Mouse (Mus musculus) CD8-positive naive resting alpha-beta T cell, adult 2 months (primary cell): ENCODE measurements around the gene Lasp1.
A peak's percentile ranks its signal among the peaks of the same experiment; 100 is the strongest.

ENCODE experiments used
- DNase-seq, 2 experiments: peaks; one replicate each; pipeline ENCODE4 v3.0.0; 2022; ENCODE audit warnings: low read depth in 2 of 2, low spot score in 2 of 2

Lasp1 gene

DNA sequence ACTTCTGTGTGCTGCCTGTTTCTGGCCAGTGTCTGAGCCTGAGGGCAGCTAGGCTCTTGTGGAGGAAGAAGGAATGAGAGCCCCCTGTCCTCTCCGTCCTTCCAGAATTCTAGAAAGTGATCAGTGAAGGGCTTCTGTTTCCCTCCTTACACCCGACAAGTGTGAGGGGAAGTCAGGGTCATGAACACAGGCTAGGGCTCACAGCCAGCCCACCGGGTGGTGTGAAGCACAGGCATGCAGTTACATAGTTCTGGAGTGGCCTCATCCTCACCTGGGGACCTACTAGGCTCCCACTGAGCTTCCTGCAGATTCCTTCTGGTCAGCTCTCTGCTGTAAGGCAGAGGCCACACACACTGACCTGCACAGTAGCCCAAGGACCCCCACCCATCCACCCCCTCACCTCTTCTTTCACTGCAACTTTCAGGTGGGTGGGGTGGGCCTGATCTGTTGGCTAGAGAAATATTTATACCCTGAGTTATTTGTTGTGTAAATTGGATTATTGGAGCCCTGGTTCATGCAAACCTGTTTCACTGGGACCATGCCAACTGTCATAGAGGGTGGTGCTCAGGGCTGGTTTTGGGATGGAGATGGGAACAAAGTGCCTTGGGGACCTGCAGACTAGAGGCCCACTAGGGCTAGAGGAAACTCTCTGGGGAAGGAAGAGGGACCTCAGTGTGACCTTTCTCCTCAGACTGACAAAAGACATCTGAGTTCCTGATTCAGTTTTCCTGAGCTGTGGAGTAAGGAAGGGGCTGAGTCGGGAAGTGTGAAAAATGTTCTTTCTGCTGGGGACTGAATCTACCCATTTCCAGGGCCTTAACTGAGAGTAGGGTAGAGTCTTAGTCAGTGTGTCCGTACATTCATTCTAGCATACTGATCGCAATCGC lies 10.7 kb downstream of the Lasp1 start:
- no peak for DNase-seq

DNA sequence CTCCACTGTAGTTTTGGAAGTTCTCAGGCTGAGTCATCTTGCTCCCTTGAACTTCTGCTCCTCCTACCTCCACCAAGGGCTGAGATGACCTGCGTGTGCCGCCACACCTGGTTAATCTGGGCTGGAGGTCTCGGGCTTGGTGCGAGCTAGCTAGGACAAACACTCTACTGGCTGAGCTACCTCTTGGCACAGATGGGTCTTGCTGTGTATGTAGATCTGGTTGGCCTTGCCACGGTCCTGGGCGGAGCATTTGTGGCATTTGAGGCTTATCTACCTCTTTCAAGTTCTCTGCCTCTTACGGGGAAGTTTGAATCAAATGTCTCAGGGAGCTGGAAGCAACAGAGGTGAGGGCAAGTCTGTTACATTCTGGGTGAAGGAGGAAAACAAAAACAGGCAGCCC lies 11.6 kb downstream of the Lasp1 start:
- DNase-seq: peak; percentile 63 to 73

DNA sequence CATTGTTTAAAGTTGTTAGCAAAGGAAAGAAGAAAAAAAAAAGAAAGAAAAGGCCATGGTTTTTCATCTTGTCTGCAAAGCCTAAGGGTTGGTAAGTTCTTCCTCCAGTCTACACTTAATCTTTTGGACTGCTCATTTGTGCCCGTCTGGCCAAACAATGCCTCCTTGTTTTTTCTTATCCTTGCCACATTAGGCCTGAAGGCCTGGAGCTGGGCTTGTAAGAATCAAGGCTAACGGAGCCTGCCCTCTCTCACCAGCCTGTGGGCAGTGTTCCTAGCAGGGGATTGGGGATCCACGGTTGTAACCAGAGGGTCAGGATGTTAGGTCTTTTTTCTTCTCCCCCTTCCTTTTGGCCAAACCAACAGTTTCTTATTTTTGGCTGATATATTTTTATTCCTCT lies 12.2 kb downstream of the Lasp1 start:
- no peak for DNase-seq

DNA sequence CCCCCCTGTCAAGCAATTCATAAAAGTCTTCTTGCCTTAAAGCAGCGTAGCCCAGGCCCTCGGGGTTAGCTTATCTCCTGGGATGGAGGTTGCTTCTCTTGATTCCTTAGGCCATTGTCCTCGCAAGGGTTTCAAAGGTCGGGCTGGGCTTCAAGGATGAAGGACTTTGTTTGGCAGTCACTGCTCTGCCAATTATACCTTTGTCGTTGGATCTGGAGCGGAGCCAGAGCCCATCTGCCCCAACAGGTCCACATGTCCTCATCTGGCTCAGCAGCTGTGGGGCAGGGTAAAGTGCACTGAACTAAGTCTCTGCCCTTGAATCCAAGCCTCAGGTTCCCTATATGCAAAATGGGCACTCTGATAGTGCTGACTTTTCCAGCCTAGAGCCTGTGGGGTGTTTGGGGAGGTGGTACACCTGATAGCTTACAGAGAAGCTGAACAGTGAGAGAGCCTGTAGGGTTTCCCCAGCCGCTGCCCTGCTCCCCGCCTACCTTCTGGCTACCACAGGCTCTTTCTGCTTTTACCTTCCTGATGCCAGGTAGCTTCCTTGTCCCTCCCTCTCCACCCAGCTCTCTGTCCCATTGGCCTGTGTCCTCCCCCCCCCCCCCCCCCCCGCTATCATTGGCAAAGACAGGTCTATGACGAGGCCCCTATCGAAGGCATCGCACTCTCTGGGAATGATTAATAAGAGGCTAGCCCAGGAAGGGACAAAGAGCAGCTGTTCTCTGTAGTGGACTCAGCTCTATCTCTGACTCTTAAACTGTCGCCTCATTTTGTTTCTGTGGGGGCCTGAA lies 13.0 kb downstream of the Lasp1 start:
- DNase-seq: no peak

DNA sequence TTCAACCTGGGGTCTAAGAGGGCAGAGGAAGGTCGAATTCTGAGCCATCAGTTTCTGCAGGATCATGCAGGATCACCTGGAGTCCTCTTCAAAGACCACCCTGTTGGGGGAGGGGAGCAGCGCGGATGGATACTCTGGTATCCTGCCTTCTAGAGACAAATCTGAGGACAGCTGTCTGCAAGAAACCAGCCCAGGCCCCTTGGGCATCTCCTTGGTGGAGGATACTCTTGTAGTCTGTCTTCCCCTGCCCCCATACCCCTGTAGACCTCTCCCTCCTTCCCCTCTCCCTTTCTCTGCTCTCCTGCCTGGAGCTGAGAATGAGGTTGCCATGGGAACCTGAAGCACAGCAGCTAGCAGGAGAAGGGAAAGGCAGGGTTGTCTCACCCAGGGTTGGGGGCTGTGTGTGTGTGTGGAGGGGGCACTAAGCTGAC lies 13.7 kb downstream of the Lasp1 start:
- no peak for DNase-seq

DNA sequence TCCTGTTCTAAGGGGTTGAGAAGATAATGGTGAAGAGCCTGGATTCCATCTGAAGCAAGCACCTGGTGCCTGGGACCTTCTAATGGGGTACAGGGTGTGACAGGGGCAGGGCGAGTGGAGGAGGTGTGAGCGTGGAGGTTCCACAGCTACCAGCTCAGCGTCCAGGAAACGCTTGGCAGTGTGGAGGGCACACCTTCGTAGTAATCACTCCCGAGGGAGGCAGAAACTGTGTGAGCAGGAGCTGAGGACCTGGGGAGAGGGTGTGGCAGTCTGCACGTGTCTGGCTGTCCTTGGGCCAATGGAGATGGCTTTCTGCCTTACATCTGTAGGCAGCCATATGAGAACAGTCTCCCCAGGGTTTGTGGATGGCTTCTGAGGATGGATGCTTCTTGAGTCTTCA lies 14.3 kb downstream of the Lasp1 start:
- no peak for DNase-seq

DNA sequence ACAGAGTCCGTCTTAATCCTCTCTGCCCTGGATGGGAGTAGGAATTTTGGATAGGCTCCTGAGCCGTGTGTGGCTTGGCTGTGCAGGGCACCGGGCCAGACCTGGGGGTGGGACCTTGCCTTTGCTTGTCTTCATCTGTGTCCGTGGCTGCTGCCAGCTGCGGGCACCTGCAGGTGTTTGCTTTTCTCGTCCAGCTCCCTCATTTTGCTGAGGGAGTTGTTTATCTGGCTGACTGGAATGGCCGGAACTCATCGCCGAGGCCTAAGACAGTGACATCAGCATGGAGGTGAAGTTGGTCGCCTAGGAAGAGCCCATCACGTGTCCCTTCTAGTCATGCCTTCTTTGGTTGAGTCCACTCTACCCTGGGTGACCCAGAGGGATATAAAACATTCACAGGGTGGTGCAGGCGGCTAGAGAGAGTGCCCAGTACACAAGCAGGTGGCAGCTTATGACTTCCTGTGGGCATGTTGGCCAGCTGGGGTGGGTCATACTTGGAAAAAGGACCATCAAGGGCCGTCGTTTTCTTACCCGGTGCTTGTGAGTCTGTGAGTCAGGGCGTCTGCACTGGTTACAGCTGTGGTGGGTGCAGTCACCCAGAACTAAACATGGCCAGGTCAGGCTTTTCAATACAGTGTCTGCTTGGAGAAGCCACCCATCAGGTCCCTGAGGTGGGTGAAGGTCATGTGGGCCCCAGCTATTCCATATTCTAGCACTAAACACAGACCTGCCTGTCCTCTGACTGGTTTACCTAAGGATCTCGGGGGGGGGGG lies 15.1 kb downstream of the Lasp1 start:
- no peak for DNase-seq

DNA sequence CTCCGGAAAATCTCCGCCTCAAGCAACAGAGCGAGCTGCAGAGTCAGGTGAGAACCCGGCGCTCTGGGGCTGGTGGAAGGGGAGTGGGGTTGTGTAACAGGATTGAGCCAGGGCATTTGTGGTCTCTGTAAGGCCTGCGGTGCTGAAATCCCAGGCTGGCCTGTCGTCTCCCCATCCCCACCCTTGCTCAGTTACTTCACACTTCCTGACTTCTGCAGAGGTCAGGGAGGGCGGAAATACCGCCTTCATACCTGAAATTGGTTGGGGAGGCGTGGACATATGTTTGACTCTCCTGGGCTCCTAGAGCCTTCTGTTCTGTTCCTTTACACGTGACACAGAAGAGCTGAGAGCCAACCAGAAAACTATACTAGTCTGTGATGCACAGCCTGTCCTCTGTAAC lies 16.9 kb downstream of the Lasp1 start:
- no peak for DNase-seq

DNA sequence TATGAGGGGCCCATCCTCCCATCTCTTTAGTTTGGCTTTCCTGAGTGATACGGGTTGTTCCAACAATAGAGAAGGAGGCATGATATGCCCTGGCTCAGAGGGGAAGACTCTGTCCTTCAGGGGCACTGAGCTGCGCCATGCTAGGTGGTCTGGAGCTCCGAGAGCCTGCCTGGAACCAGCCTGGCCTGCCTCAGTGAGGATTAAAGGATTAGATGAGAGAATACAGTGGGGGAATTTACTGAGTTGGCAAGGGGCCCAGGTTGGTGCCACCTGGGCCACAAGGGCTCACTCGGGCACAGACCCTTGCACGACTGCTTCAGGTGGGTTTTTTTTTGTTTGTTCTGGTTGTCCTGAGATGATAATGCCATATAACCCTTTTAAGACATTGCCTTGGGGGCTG lies 17.4 kb downstream of the Lasp1 start:
- DNase-seq: no peak

DNA sequence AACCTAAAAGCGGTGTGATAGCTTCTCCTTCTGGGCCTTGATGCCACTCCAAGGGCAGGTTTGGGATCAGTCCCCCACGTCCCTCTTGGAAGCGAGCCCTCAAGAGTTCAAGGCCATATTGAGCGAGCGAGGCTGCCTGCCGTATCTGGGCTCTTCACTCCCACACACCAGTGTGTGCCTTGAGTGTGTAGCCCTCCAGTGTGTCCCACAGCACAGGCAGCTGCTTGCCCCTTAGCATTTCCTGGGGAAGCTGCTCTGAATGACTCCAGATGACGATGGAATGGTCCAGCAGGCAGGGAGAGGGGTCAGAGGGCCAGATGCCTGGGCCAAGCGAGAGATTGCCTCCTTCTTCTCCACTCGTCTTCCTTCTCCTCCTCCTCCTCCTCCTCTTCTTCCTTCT lies 18.1 kb downstream of the Lasp1 start:
- no peak for DNase-seq

DNA sequence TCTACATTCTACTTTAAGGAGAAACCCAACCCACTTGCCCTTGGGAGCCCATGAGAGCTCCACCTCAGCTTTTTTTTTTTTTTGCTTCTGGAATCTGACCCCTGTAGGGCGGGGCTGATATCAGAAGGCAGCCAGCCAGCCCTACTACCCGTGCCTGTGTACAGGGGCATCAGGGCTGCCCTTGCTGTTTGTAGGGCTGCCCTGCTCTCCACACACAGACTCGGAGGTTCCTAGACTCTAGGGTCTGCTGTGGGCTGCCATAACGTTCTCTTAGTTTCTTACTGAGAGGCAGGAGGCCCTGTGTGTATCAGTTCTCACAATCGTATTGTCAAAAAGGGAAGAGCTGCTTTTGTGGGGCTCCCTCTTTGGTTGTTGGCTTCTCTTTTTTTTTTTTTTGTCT lies 18.6 kb downstream of the Lasp1 start:
- no peak for DNase-seq

DNA sequence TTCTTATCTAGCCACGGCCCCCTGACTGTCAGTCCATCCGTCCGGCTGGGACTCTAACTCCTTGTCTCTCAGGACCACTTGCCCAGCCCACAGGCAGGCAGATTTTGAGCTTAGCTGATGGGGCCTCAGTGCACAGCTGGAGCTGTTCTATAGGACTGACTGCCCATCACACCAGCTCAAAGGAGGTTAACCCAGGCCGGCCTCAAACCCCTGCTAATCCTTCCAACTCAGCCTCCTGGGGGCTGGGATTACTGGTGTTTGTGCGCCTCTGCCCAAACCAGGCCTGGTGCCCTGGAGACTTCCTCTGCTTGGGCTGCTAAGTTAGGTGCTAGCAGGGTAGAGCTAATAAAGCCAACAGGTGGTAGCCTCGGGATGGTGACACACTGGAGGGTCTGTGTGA lies 19.2 kb downstream of the Lasp1 start:
- no peak for DNase-seq

DNA sequence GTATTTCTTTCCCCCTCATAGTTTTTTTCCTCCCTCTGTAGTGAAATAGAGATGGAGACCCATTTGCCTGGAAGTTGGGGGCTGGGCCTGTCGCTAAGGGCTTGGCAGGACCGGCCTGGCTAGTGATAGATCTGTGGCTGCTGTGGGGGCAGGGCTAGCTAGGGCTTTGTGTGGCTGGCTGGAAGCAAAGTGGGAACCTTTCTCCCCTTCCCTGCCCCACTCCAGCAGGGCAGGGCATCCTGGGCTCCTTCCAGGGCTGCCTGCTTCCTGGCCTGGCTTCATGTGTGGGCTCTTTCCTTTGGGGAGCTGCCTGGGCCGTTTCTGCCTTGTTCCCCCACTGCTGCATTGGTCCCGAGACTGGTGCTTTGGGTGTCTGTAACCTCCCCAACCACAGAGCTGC lies 19.8 kb downstream of the Lasp1 start:
- no peak for DNase-seq

DNA sequence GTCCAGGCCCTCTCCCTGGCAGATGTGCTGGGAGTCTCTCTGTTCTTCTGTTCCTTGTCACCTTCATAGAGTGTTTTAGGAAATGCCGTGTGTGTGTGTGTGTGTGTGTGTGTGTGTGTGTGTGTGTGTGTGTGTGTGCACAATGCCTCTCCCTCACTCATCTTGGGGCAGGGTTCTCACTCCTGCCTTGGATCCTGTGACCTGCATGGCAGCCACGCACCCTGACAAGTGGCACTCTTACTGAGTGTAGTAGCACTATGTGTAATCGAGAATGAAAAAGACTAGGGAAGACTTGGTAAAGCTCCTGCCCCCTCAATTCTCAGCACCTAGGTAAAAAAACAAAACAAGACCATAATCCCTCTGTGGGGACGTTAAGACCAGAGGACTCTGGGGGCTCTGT lies 20.3 kb downstream of the Lasp1 start:
- no peak for DNase-seq

DNA sequence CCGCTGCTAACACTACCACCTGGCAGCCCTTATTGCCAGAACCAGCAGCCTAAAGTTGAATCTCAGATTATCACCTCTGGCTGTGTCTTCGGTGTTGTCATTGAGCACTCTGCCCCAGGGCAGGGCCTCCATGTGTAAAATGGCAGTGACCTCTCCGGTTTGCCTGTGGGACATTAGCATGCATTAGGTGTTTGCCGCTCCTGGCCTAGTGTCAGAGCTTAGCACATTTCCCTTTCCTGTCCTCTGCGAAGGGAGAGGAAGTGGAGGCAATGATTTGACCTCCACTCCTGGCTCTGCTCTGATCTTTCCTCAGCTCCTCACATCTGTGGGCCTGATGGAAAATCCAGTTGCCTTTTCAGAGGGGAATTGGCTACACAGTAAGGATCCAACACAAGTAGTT lies 21.1 kb downstream of the Lasp1 start:
- no peak for DNase-seq

DNA sequence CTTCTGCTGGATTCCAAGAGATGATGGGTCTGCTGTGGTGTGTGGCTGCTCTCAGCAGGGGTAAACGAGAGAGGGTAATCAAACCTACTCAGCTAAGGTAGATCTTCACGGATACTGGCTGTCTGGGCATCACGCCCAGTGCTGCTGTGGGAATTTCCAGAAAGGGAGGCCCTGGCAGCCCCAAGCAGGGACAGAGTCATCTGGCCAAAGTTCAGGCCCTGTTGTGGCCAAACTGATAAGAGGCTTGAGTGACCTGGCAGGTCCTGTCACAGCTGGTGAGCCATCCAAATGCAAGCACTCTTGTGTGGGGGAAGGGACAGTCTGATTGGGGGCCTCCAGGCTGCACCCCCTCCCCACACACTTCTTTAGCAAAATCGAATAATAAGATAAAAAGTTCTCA lies 22.0 kb downstream of the Lasp1 start:
- DNase-seq: no peak

DNA sequence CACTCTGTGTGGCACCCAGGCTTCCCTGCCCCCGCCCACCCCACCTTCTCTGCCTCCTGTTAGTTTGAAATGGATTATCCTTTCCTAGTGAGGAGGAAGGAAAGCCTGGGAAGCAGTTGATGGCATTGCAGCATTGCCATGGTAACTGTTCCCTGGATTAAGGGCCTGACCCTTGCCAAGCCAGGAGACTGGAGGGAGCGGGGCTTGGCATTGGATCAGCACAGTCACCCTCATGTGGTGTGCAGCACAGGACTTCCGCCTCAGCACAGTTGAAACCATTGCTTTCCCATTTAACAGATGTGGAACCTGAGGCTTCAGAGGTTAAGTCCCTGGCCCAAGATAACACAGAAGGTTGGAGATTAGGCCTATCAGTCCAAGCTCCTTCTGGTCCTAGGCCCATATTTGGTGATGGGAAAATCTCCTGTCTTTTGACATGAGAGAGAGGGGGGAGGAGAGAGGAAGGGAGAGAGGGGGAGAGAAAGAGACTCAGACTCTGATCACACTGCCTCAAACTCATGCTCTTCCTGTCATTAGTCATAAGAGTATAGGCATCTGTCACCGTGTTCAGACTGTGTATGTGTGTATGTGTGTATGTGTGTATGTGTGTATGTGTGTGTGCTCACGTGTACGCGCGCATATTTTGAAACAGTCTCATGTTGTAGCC lies 22.7 kb downstream of the Lasp1 start:
- no peak for DNase-seq

DNA sequence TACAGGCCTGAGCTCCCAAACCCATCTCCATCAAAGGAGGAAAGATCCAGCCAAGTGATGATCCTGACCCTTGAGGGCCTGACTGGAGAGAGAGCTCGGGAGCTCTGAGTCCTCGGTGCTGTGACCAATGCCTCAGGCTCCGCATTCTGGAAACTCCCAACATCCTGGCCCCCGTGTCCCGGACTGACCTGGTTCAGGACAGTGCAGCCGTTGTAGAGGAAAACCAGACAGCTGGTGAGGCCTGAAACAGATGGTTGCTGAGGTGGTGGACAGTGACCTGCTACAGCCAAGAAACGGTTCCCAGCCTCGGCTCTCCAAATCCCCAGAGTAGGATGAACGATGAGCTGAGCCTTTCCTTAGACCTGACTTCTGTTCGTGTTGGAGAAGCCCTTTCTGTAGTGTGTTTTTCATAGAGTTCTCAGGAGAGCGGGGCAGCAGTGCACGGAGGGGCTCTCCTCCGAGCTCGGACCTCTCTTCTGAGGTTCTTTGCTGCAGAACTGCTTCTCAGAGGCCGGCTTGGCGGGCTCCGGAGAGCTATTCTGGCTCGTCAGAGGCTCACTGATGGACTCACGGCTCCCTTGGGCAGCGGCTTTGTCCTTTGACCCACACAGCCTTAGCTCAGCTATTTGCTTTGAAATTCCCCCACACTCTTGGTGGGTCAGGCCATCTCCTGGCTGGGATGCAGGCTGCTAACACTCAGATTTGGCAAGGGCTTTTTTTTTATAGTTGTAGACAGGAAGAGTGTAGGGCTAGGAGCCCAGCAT lies 24.2 kb downstream of the Lasp1 start:
- DNase-seq: no peak

DNA sequence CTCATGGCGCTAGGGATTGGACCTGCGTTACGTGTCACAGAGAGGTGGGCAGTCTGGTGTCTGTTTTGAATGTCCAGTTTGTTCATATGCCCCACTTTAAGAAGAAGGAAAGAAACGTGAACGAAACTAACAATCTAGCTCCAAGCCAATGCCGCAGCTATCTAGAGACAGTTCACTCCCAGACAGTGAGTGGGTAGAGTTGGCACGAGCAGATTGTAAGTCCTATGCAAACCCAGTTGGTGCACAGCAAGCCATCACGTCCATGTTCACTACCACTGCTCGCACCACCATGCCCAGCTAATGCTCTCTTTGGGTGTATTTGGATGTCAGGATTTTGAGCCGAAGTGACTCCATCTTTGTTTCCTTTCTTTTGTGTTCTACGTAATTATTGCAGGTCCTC lies 25.4 kb downstream of the Lasp1 start:
- no peak for DNase-seq

DNA sequence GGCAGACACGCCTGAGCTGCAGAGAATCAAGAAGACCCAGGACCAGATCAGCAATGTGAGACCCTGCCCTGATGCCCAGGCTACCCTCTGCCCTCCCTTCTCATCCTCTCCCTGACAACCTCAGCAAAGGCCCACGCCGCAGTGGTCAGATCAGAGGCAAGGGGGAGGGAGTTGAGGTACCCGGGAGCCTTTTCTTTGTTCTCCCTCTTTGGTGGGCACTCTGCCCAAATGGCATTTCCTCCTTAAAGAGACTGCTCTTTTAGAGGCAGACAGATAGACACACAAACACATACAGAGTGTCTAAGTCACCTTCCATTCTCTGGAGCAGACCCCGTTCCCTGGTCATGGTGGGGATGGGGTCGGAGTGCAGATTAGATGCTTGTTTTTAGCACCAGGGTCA lies 26.1 kb downstream of the Lasp1 start:
- no peak for DNase-seq
